Mouse (Mus musculus) CD4-positive naive resting alpha-beta T cell, adult 76 days (primary cell): ENCODE measurements around the gene Pold1. TPM values are rescaled to one million over a fixed set of nuclear protein-coding genes. Genes with fewer than 3 reads are reported as not detected.

Source experiments
- total RNA-seq: library from RNA; stranded (reverse); gene quantifications from one replicate; pipeline ENCODE4 v1.2.4, GENCODE M21; 2023

Gene Pold1
- total RNA-seq: 41.4 TPM

DNA sequence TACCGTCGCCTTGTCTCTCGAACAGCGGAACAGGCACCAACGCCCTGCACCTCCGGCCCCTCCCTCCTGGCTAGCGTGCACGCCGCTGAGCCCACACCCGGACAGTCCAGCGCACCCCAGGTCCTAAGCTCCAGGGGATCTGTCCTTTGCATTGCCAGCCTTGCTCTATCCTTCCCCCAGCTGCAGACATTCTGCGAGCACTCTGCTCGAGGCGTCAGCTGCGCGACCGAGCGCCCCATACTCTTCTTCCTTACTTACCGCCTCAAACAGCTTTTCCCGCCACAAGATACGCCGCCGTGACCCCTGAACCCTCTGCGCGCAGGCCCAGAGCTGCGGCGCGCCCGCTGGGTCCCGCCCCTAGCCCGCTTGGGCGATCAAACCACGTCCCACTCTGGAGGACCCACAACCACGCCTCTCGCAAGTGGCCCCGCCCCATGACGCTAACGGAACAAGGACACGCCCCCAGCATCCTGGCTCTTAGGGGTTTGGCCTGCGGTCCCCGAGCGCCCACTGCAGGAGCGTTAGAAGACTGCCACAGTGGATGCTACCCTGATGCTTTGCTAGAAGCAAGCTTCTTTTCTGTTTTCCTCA lies at the start of gene Pold1:
Pold1 (minus strand) TSS at position 353 of the 591 bp plus-strand sequence.

DNA sequence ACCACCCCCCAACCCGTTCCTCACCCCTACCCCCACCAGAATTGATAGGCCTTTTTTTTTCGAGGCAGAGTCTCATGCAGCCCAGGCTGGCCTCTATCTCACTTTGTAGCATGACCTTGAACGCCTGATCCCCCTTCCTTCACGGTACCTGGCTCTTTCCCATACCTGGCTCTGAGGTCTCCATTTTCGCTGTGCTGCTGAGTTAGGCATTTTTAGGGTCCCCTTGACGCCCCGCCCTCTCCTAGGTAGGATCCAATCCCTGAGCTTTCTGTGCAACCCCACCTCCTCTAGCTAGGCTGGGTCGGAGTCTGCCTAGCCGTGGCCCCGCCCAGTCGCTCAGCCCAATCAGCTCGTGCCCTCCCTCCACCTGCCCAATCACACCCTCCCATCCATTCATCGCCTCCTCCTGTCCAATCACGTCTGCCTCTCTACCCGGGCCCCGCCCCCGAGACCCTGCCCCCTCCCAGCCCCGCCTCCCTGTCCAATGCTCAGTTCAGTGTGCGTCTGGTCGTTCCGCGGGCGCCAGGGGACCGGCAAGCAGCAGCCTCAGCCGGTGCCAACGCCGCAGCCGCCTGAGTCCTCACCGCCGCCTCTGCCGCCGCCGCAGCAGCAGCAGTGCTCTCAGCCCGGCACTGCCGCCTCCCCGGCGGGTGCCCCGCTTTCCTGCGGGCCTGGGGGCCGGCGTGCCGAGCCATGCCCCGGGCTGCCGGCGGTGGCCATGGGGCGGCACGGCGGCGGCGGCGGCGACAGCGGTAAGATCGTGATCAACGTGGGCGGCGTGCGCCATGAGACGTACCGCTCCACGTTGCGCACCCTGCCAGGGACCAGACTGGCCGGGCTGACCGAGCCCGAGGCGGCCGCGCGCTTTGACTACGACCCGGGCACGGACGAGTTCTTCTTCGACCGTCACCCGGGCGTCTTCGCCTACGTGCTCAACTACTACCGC lies 42.0 kb upstream of the Pold1 start, which contains the start of gene Kcnc3:
Kcnc3 (plus strand) TSS at position 263 of the 946 bp plus-strand sequence.

DNA sequence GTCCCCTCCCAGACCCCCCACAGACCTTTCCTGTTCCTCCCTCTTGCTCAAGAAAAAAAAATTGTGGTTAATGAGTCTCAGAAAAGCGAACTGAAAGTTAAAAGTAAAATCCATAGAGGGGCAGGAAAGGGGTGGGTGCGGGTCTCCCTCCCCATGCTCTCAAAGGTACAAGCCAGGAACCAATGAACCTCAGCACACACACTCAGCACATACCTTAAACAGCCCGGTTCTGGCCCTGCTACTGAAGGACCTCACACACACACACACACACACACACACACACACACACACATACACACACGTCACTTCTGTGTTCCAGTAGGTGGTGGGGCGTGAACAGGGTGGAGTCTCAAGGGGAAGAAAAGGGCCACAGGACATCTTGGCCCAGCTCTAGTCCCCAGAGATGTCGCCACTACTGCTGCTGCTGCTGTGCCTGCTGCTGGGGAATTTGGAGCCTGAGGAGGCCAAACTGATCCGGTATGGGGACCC lies 23.6 kb upstream of the Pold1 start, which contains the start of gene Napsa:
Napsa (plus strand) TSS at position 168 of the 489 bp plus-strand sequence.

DNA sequence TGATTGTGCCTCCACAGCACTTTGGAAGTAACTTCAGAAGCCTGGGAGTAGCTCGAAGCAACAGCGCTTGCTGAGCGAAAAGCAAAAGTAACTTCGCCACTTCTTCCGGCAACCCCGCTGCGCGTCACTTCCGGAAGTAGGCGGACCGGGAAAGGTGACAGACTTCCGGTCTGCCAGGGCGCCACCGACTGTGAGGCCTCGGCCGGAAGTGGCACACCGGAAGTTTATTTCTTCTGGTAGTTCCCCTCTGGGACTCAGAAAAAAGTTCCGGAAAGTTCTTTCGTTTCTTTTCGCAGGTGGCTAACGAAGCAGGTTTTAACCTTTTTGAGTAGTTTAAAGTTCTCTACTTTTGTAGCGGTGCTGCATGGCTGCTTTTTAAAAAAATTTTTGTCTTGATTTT lies 5.2 kb upstream of the Pold1 start, which contains the start of gene Nr1h2:
Nr1h2 (minus strand) TSS at position 126 of the 400 bp plus-strand sequence.

DNA sequence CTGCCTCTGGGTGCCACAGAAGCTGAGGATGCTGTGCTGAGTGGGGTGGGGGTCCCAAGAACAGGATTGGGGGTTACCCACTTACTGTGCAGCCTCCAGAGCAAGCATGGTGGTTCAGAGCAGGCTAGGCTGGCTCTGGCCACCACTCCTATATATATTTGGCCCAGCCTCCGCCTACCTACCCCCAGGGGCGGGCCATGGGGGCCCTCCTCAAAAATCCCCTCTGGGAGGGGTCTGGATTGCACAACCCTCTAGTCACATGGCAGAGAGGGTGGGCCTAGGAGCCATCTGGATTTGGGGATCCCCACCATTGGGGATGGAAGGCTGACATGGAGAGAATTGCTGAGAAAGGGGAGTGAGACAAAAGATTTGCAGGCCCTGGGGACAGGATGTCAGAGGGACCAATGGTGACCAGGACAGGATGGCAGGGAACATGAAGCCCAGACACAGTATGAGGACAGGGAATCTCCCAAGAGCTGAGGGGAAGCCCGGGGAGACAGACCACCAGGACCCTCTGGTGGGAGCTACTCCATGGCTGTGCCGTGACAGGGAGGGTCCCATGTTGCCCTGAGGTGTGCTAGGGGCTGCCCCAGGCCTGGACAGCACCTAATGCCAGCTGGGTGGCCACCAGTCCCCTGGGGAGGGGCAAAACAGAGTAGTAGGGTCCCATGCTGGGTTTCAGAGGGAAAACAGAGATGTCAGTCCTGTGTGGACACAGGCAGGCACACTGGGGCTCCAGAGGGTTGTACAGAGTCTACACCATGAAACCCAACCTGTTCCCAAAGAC lies 16.5 kb downstream of the Pold1 start, which contains the start of gene Spib:
Spib (minus strand) TSS at position 126 of the 787 bp plus-strand sequence.

DNA sequence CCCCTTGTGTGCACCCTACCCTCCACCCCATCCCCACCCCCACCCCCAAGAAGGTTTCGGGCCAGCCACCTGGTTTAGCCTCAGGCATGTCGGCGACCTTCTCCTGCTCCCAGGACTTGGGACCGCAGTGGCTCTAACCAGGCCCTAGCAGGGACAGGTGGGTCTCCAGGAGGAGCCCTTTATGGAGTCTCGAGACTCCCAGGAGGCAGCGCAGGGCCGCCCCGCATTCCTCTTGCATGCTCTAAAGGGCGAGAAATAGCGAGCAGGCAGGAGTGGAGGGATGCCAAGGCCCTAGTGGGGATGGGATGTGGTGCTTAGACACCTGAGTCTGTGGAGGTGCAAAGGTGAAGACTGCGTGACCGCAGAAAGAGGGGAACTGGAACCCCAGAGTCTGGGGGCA lies 24.1 kb downstream of the Pold1 start, which contains the start of gene Mybpc2:
Mybpc2 (minus strand) TSS at position 155 of the 400 bp plus-strand sequence.

DNA sequence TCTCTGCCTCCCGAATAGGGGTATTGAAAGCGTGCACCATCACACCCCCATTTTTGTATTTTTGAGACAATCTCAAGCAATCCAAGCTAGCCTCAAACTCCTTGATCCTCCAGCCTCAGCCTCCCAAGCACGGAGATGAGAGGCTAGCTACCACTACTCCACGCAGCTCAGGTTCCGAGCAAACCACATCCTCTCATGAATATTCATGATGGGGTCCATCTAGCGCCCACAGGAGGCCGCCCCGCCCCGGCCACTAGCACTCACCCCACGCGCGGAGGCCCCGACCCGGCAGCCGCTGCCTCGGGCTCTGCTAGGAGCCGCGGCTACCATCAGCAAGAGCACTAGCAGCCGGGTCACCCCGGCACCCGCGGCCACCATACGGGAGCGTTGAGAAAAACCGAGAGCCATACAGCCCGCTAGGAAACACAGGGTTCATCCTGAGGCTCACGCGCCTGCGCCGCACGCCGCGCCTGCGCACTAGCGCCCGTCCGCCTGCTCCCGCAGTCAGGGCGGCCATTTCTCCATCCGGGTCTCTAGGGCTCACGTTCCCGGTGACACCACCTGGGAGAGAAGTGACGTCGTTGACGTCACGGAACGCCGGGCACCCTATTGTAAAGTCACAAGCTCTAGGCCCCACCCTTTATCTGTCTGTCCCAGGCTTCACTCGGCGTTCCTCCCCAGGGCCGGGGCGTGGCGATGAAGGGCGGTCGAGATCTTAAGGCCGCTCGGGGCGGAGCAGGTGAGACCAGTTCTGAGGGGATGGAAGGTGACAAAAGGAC lies 52.5 kb downstream of the Pold1 start, which contains the start of the genes Emc10 and Fam71e1:
Emc10 (minus strand) TSS at position 538 of the 779 bp plus-strand sequence.
Fam71e1 (plus strand) TSS at position 590 of the 779 bp plus-strand sequence.

Other genes with a start within 250 kb of the Pold1 start
- gene Clec11a, start 241.9 kb downstream of the Pold1 start, total RNA-seq: 0.67 TPM
- 3.0 TPM for gene Shank1, start 238.6 kb downstream of the Pold1 start, total RNA-seq
- not detected for gene Syt3, start 164.7 kb downstream of the Pold1 start, total RNA-seq
- not detected for gene 1700008O03Rik, start 163.0 kb downstream of the Pold1 start, total RNA-seq
- not detected for gene Lrrc4b, start 119.8 kb downstream of the Pold1 start, total RNA-seq
- not detected for gene Aspdh, start 83.5 kb downstream of the Pold1 start, total RNA-seq
- 47.6 TPM for gene Josd2, start 80.9 kb downstream of the Pold1 start, total RNA-seq
- gene Emc10, start 52.3 kb downstream of the Pold1 start, total RNA-seq: 80.4 TPM
- 6.6 TPM for gene Fam71e1, start 52.3 kb downstream of the Pold1 start, total RNA-seq
- 1.7 TPM for gene Mybpc2, start 24.2 kb downstream of the Pold1 start, total RNA-seq
- 25.1 TPM for gene Spib, start 16.8 kb downstream of the Pold1 start, total RNA-seq
- 291 TPM for gene Nr1h2, start 5.1 kb upstream of the Pold1 start, total RNA-seq
- 38.9 TPM for gene Napsa, start 23.5 kb upstream of the Pold1 start, total RNA-seq
- gene Kcnc3, start 41.8 kb upstream of the Pold1 start, total RNA-seq: 1.00 TPM
- not detected for gene Myh14, start 122.0 kb upstream of the Pold1 start, total RNA-seq
- gene Izumo2, start 159.9 kb upstream of the Pold1 start, total RNA-seq: not detected
- gene Vrk3, start 199.6 kb upstream of the Pold1 start, total RNA-seq: 70.7 TPM
- gene Zfp473, start 202.2 kb upstream of the Pold1 start, total RNA-seq: 0.88 TPM